ENCODE assay signal across 22 mouse cellular contexts in the genomic region with DNA sequence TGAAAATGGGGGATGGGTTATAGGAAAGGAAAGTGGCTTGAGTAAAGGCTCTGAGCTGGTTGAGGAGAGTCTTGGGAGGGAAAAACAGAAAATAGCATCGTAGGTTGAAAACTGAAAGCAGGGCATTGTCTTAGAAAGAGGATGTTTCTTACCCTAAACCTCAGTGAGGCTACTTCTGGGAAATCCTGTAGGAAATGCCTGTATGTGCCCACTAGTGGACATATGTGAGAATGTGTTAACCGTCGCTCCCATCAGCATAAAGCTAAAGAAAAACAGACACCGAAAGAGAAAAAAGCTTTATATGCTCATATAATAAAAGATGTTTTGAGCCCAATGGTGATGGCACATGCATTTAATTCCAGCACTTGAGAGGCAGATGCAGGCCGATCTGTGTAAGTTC. TPM values are rescaled to one million over a fixed set of nuclear protein-coding genes. Genes with fewer than 3 reads are reported as not detected.
DNase-seq lines count a peak whose midpoint lies in the region; ATAC-seq and TF ChIP-seq lines count a peak whose summit lies in the region.
"Had no signal": no experiment of that assay in that cellular context is flagged by ENCODE, and none has a peak within 500 bp of the region (broad histone marks: within the 10 kb centered on the region; RNA-seq: fewer than 3 reads in every experiment).

No protein-coding gene starts in this region.

- no peaks in the 10 kb centered on the region for H3K36me3 ChIP-seq in liver, postnatal 0 days (replicated peaks; ENCODE audit: insufficient read depth, low read length)
- no peaks in the 10 kb centered on the region for H3K36me3 ChIP-seq in liver, embryonic 12.5 days
- H3K36me3 ChIP-seq in stomach, postnatal 0 days (ENCODE audit: control insufficient read depth, insufficient read depth, low read length), result no peaks in the 10 kb centered on the region
- H3K36me3 ChIP-seq: embryonic facial prominence, embryonic 13.5 days; heart, embryonic 12.5 days; hindbrain, embryonic 13.5 days; limb, embryonic 10.5 days; lung, embryonic 15.5 days; midbrain, embryonic 13.5 days had no signal

- intact Hi-C loops in heart, postnatal 14 days (cut with DNase I), result no loop called here

- peak; percentile 54 for TF ChIP-seq CTCF in liver, postnatal 0 days (IDR thresholded peaks at IDR 0.05; ENCODE audit: low read depth)
- peak; percentile 54 for TF ChIP-seq CTCF in stomach, postnatal 0 days (IDR thresholded peaks at IDR 0.05; ENCODE audit: low read depth)

- DNase-seq in heart, adult 11 months, result peak; percentile 18
- DNase-seq in heart, postnatal 14 days, result no peak
- no peak for DNase-seq in liver, postnatal 0 days
- peak; percentile 18 for DNase-seq in ZHBTc4 (ENCODE audit: low read depth, low spot score)
- no peak for DNase-seq in stomach, postnatal 0 days (ENCODE audit: low spot score)
- no peak for DNase-seq in layer of hippocampus, postnatal 10 days (ENCODE audit: low spot score in 2 of 2)
- no peak for DNase-seq in right cerebral cortex, postnatal 10 days (ENCODE audit: low spot score in 2 of 2)
- DNase-seq: adrenal gland, postnatal 10 days; cerebellum, adult 9-11 months; gastrocnemius, postnatal 36 days; right cerebral cortex, postnatal 14 days had no signal

- H3K4me1 ChIP-seq in liver, postnatal 0 days (ENCODE audit: insufficient read depth), result peaks cover 24% of the 10 kb centered on the region
- H3K4me1 ChIP-seq in liver, embryonic 12.5 days, result peaks cover 46% of the 10 kb centered on the region
- H3K4me1 ChIP-seq in stomach, postnatal 0 days (replicated peaks; ENCODE audit: control insufficient read depth, insufficient read depth), result no peaks in the 10 kb centered on the region
- H3K4me1 ChIP-seq: embryonic facial prominence, embryonic 13.5 days; heart, embryonic 12.5 days; hindbrain, embryonic 13.5 days; midbrain, embryonic 13.5 days had no signal

- H3K9me3 ChIP-seq in liver, postnatal 0 days (ENCODE audit: low read length), result no peaks in the 10 kb centered on the region
- H3K9me3 ChIP-seq in liver, embryonic 12.5 days (replicated peaks), result no peaks in the 10 kb centered on the region
- H3K9me3 ChIP-seq in stomach, postnatal 0 days (ENCODE audit: control insufficient read depth, low read length), result no peaks in the 10 kb centered on the region
- H3K9me3 ChIP-seq: embryonic facial prominence, embryonic 13.5 days; heart, embryonic 12.5 days; hindbrain, embryonic 13.5 days; limb, embryonic 10.5 days; lung, embryonic 15.5 days; midbrain, embryonic 13.5 days had no signal

- H3K27me3 ChIP-seq in liver, postnatal 0 days (ENCODE audit: insufficient read depth, low read length), result no peaks in the 10 kb centered on the region
- H3K27me3 ChIP-seq in liver, embryonic 12.5 days (replicated peaks), result no peaks in the 10 kb centered on the region
- H3K27me3 ChIP-seq in stomach, postnatal 0 days (ENCODE audit: control insufficient read depth, insufficient read depth, low read length), result no peaks in the 10 kb centered on the region
- H3K27me3 ChIP-seq: embryonic facial prominence, embryonic 13.5 days; heart, embryonic 12.5 days; hindbrain, embryonic 13.5 days; lung, embryonic 15.5 days; midbrain, embryonic 13.5 days had no signal

- 64% methylated on average over 5 of the region's 5 CpGs for WGBS in liver, postnatal 0 days (ENCODE audit: insufficient replicate concordance)
- 66% methylated on average over 5 of the region's 5 CpGs for WGBS in liver, embryonic 12.5 days (ENCODE audit: insufficient replicate concordance)
- 83% methylated on average over 5 of the region's 5 CpGs for WGBS in stomach, postnatal 0 days

- H3K4me3 ChIP-seq in liver, postnatal 0 days (ENCODE audit: low read depth, low read length), result no peak overlapping the region
- H3K4me3 ChIP-seq in liver, embryonic 12.5 days, result no peak overlapping the region
- H3K4me3 ChIP-seq in stomach, postnatal 0 days (ENCODE audit: low read depth, low read length), result no peak overlapping the region
- H3K4me3 ChIP-seq: embryonic facial prominence, embryonic 13.5 days; heart, embryonic 12.5 days; hindbrain, embryonic 13.5 days; limb, embryonic 10.5 days; lung, embryonic 15.5 days; midbrain, embryonic 13.5 days; myocyte had no signal

- H3K9ac ChIP-seq in liver, postnatal 0 days (replicated peaks), result no peak overlapping the region
- H3K9ac ChIP-seq in liver, embryonic 12.5 days, result no peak overlapping the region
- no peak overlapping the region for H3K9ac ChIP-seq in stomach, postnatal 0 days (ENCODE audit: low read length)
- H3K9ac ChIP-seq: embryonic facial prominence, embryonic 13.5 days; heart, embryonic 12.5 days; hindbrain, embryonic 13.5 days; lung, embryonic 15.5 days; midbrain, embryonic 13.5 days had no signal

- ATAC-seq in liver, postnatal 0 days, result no peak
- ATAC-seq in liver, embryonic 12.5 days, result no peak
- no peak for ATAC-seq in stomach, postnatal 0 days (ENCODE audit: low FRiP score, low TSS enrichment)
- ATAC-seq: CD4-positive, CD25-positive, alpha-beta regulatory T cell, adult 4 months; forebrain, embryonic 14.5 days; intestine, embryonic 16.5 days; midbrain, embryonic 13.5 days had no signal

- no peak for TF ChIP-seq EP300 in liver, postnatal 0 days (IDR thresholded peaks at IDR 0.05; ENCODE audit: low read depth)
- no peak for TF ChIP-seq EP300 in stomach, postnatal 0 days (optimal IDR thresholded peaks at IDR 0.05)

- H3K27ac ChIP-seq in liver, postnatal 0 days (ENCODE audit: low read depth), result no peak overlapping the region
- H3K27ac ChIP-seq in liver, embryonic 12.5 days, result no peak overlapping the region
- no peak overlapping the region for H3K27ac ChIP-seq in stomach, postnatal 0 days (replicated peaks)
- H3K27ac ChIP-seq: embryonic facial prominence, embryonic 13.5 days; hindbrain, embryonic 13.5 days; limb, embryonic 10.5 days; lung, embryonic 15.5 days; midbrain, embryonic 13.5 days had no signal

- no peak overlapping the region for H3K4me2 ChIP-seq in liver, postnatal 0 days (ENCODE audit: low read depth, low read length)
- H3K4me2 ChIP-seq in liver, embryonic 12.5 days, result no peak overlapping the region
- H3K4me2 ChIP-seq in stomach, postnatal 0 days (replicated peaks; ENCODE audit: low read depth), result no peak overlapping the region
- H3K4me2 ChIP-seq: embryonic facial prominence, embryonic 13.5 days; heart, embryonic 12.5 days; hindbrain, embryonic 13.5 days; lung, embryonic 15.5 days; midbrain, embryonic 13.5 days had no signal

RNA-seq across cellular contexts. Expression of gene Gadd45a, which starts 22.8 kb away (rescaled TPM):
- 10 to 100 TPM; 19.6 to 22.3 TPM for total RNA-seq in heart, postnatal 14 days (2021)
- polyA plus RNA-seq in liver, postnatal 0 days (2015; fragmentation: Nextera tagmentation; extraction: Ambion mirVana), result 49.5 and 65.0 TPM in 2 replicates
- polyA plus RNA-seq in liver, embryonic 12.5 days (2016; fragmentation: Nextera tagmentation; extraction: Ambion mirVana), result 88.3 and 96.9 TPM in 2 replicates
- polyA plus RNA-seq in stomach, postnatal 0 days (2015; fragmentation: Nextera tagmentation; extraction: Ambion mirVana), result 23.0 and 26.2 TPM in 2 replicates
- 1 to 10 TPM; 5.1 to 7.6 TPM for total RNA-seq in layer of hippocampus, postnatal 10 days (2021)

Comparison
In these comparisons a context has a peak if more than half of its experiments do, and no peak if none do; other contexts are left out.
1. DNase-seq: peak in heart, adult 11 months (single experiment) and ZHBTc4 (single experiment); none in heart, postnatal 14 days (0 of 2), liver, postnatal 0 days (single experiment), stomach, postnatal 0 days (single experiment), layer of hippocampus, postnatal 10 days (0 of 2) and right cerebral cortex, postnatal 10 days (0 of 2).